In genomic region chr17:49732706-49733105, GRCm38 (mm10) we compare ENCODE assay signal across 17 mouse cellular contexts.
DNase-seq lines count a peak whose midpoint lies in the region; ATAC-seq lines count a peak whose summit lies in the region.
"Had no signal": no experiment of that assay in that cellular context is flagged by ENCODE, and none has a peak within 500 bp of the region (broad histone marks: within the 10 kb centered on the region; RNA-seq: fewer than 3 reads in every experiment).

No protein-coding gene starts in this region.

- no peak overlapping the region for H3K9ac ChIP-seq in heart, embryonic 15.5 days
- H3K9ac ChIP-seq: hindbrain, embryonic 15.5 days; midbrain, embryonic 12.5 days; neural tube, embryonic 15.5 days had no signal

- H3K27ac ChIP-seq in heart, embryonic 15.5 days = 0 out of 2 replicates have a peak overlapping the region, but pooled peaks have one; percentile 13
- H3K27ac ChIP-seq: hindbrain, embryonic 15.5 days; midbrain, embryonic 12.5 days; neural tube, embryonic 15.5 days had no signal

- no peaks in the 10 kb centered on the region for H3K9me3 ChIP-seq in heart, embryonic 15.5 days (replicated peaks)
- H3K9me3 ChIP-seq: hindbrain, embryonic 15.5 days; neural tube, embryonic 15.5 days had no signal

- DNase-seq in heart, adult 18-20 months = peak; percentile 30 to 69
- DNase-seq in heart, postnatal 25 days (ENCODE audit: low spot score) = no peak
- DNase-seq in adipocyte (ENCODE audit: low spot score) = peak; percentile 30
- peak; percentile 27 to 64 for DNase-seq in layer of hippocampus, postnatal 14 days (ENCODE audit: low spot score in 2 of 2)
- DNase-seq in adrenal gland, adult 2 months = no peak
- DNase-seq in adrenal gland, adult (ENCODE audit: inconsistent age in 2 of 2, low spot score in 1 of 2) = no peak
- DNase-seq: adrenal gland, postnatal 14 days; cerebellum, postnatal 10 days; kidney, postnatal 4 days; liver had no signal

- intact Hi-C loops in heart, postnatal 25 days (cut with DNase I) = loop anchor here (10.0 kb wide), 1 partner anchor 258 kb away; no protein-coding TSS in a partner anchor

- H3K27me3 ChIP-seq in heart, embryonic 15.5 days = no peaks in the 10 kb centered on the region
- H3K27me3 ChIP-seq: hindbrain, embryonic 15.5 days; midbrain, embryonic 12.5 days; neural tube, embryonic 15.5 days had no signal

- WGBS in heart, embryonic 15.5 days = 77% methylated on average over 8 of the region's 8 CpGs

- H3K36me3 ChIP-seq in heart, embryonic 15.5 days = no peaks in the 10 kb centered on the region
- H3K36me3 ChIP-seq: G1E; hindbrain, embryonic 15.5 days; midbrain, embryonic 12.5 days; neural tube, embryonic 15.5 days had no signal

- no peak overlapping the region for H3K4me2 ChIP-seq in heart, embryonic 15.5 days
- H3K4me2 ChIP-seq: hindbrain, embryonic 15.5 days; midbrain, embryonic 12.5 days; neural tube, embryonic 15.5 days had no signal

- no peak for ATAC-seq in heart, embryonic 15.5 days (replicated peaks; ENCODE audit: insufficient number of reproducible peaks, insufficient read depth, low FRiP score, low read depth)
- no peak for ATAC-seq in erythroblast, adult 5-6 weeks (replicated peaks; ENCODE audit: low FRiP score, poor library complexity, severe bottlenecking)
- ATAC-seq: intestine, postnatal 0 days had no signal

- H3K4me1 ChIP-seq in heart, embryonic 15.5 days (replicated peaks) = peaks cover under 1% of the 10 kb centered on the region; the same call in 1 of the 2 replicates
- H3K4me1 ChIP-seq: hindbrain, embryonic 15.5 days; midbrain, embryonic 12.5 days; neural tube, embryonic 15.5 days had no signal

- no peak overlapping the region for H3K4me3 ChIP-seq in heart, embryonic 15.5 days
- H3K4me3 ChIP-seq: hindbrain, embryonic 15.5 days; midbrain, embryonic 12.5 days; neural tube, embryonic 15.5 days had no signal

Comparison
In these comparisons a context has a peak if more than half of its experiments do, and no peak if none do; other contexts are left out.
1. DNase-seq: peak in heart, adult 18-20 months (2 of 2), adipocyte (single experiment) and layer of hippocampus, postnatal 14 days (2 of 2); none in heart, postnatal 25 days (single experiment), adrenal gland, adult 2 months (single experiment) and adrenal gland, adult (0 of 2).